Mouse (Mus musculus) stomach, embryonic 16.5 days (tissue): ENCODE measurements around the gene Myef2. TPM values are rescaled to one million over a fixed set of nuclear protein-coding genes. Genes with fewer than 3 reads are reported as not detected.

Experiments
- ATAC-seq: fragments of 200-750 bp; cut with Nextera tagmentation; 2 replicates; pipeline ENCODE4 v1.8.0; 2017; ENCODE audit warnings: moderate number of reproducible peaks, moderate TSS enrichment; ENCODE audit not compliant: insufficient read depth, low FRiP score
- H3K27ac ChIP-seq: fragments of 300-500 bp; sonication (generic); 2 replicates; pipeline ENCODE4 v1.5.1; 2014; ENCODE audit warnings: low read length
- H3K27me3 ChIP-seq: fragments of 300-500 bp; sonication (generic); 2 replicates; pipeline ENCODE4 v1.6.1; 2014; ENCODE audit warnings: low read length, control low read depth, mixed read lengths; ENCODE audit not compliant: control insufficient read depth, insufficient read depth
- H3K36me3 ChIP-seq: fragments of 300-500 bp; sonication (generic); 2 replicates; pipeline ENCODE4 v1.6.1; 2014; ENCODE audit warnings: low read length; ENCODE audit not compliant: control insufficient read depth, insufficient read depth
- H3K4me1 ChIP-seq: fragments of 300-500 bp; sonication (generic); 2 replicates; pipeline ENCODE4 v1.6.1; 2014; ENCODE audit warnings: low read length, control low read depth, mixed read lengths; ENCODE audit not compliant: control insufficient read depth, insufficient read depth
- H3K4me2 ChIP-seq: fragments of 300-500 bp; sonication (generic); 2 replicates; pipeline ENCODE4 v1.6.1; 2014; ENCODE audit warnings: low read depth, low read length, mixed read lengths
- H3K4me3 ChIP-seq: fragments of 300-500 bp; sonication (generic); replicated peaks from 2 replicates; pipeline ENCODE4 v1.5.1; 2014; ENCODE audit warnings: mild to moderate bottlenecking, low read length
- H3K9ac ChIP-seq: fragments of 300-500 bp; sonication (generic); 2 replicates; pipeline ENCODE4 v1.6.1; 2014; ENCODE audit warnings: low read length
- H3K9me3 ChIP-seq: fragments of 300-500 bp; sonication (generic); replicated peaks from 2 replicates; pipeline ENCODE4 v1.6.1; 2016; ENCODE audit warnings: low read length, control low read depth; ENCODE audit not compliant: control insufficient read depth
- WGBS: fragments of 180-500 bp; shearing (Covaris S2); extraction: QIAGEN DNeasy Blood & Tissue Kit; methylation state at CpG from one replicate; pipeline ENCODE4 v1.1.7; 2014; 5-methylcytosine and 5-hydroxymethylcytosine counted together
- polyA plus RNA-seq: library from polyadenylated mRNA; unstranded; fragments of >200 nt; fragmentation: Nextera tagmentation; extraction: Ambion mirVana; gene quantifications from 2 replicates; pipeline ENCODE4 v1.2.1, GENCODE M21; 2015

The Myef2 gene
- polyA plus RNA-seq, 1 experiment from 2014 or later = 66.0 TPM

DNA sequence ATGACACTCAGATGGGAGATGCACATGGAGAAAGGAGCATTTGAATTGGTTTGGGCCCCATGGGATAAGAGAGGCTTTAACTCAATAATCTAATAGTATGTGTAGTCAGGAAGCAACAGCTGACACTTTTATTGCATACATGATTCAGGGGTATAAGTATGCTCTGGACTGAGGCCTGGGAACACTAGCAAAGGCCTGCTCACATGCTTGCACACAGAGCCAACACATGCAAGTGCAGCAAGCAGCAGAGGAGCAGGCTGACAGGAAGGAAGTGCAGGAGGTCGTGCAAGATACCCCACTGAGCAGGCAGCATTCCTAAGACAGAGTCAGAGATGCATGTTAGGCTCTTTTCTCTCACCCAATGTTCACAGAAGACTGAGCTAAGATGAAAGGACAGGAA is 39.6 kb downstream of the Myef2 start:
- no peak overlapping the region for H3K27ac ChIP-seq
- H3K27me3 ChIP-seq = no peaks in the 10 kb centered on the region
- H3K4me2 ChIP-seq = no peak overlapping the region
- 0 out of 2 replicates have a peak, but pooled peaks cover 2% of the 10 kb centered on the region for H3K36me3 ChIP-seq
- no peak for ATAC-seq
- no peak overlapping the region for H3K4me3 ChIP-seq
- WGBS = 27% methylated on average over 1 of the region's 1 CpGs
- H3K9ac ChIP-seq = no peak overlapping the region
- no peaks in the 10 kb centered on the region for H3K9me3 ChIP-seq
- H3K4me1 ChIP-seq = no peaks in the 10 kb centered on the region

DNA sequence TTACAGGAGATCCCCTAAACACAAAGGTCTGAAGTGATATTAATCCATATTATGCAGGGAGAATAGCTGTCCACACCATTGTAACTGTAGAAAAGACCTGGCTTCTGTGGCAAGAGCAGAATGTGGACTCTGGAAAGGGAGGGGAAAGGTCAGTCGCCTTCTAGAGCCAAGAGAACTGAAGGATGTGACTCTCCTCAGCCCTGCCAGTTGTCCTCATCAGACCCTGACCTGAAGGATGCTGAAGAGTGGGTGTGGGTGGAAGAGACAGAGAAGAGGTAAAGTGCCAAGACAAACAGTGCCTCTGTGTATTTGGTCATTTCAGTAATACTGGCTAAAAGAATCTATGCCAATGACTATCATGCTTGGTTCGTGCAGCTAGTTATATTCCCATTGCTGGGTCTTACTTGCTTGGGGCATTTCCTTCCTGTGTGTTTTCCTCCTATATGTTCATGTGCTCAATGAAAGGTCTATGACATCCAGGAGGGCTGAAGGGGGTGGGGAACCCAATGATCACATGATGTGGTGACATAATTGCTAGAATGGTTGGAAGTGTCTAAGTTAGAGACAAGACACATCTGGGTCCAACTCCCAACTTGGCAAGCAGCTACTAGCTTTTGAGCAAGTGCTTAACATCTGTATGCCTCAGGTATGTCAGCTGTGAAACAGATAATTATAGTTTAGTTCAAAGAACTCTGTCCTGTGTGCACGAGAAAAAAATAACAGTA is 50.2 kb downstream of the Myef2 start:
- H3K9me3 ChIP-seq = no peaks in the 10 kb centered on the region
- H3K4me3 ChIP-seq = no peak overlapping the region
- H3K9ac ChIP-seq = no peak overlapping the region
- WGBS = 83% methylated on average over 3 of the region's 3 CpGs
- H3K36me3 ChIP-seq = no peaks in the 10 kb centered on the region
- H3K27ac ChIP-seq = no peak overlapping the region
- no peak overlapping the region for H3K4me2 ChIP-seq
- no peak for ATAC-seq
- H3K4me1 ChIP-seq = 0 out of 2 replicates have a peak, but pooled peaks cover under 1% of the 10 kb centered on the region
- H3K27me3 ChIP-seq = no peaks in the 10 kb centered on the region

DNA sequence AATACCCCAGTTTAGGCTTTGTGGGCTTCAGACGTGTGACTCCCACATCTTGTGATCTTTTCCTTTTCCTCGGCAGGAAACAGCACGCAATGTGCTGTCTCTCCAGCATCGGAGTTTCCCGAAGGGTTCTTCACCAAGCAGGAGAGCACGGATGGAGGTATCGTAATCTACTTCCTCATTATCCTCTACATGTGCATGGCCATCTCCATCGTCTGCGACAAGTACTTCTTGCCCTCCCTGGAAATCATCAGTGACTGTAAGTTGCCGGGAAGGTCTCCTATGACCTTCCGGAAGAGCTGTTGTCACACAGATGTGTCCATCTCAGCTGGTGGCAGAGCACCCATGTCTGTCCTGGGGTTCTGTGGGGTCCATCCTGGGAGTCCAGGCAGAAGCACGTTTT is 54.8 kb downstream of the Myef2 start:
- Histone ChIP-seq H3K4me3 (no peak overlapping the region), H3K27ac (no peak overlapping the region), H3K36me3 (no peaks in the 10 kb centered on the region), H3K9ac (no peak overlapping the region), H3K27me3 (no peaks in the 10 kb centered on the region), H3K9me3 (no peaks in the 10 kb centered on the region), H3K4me1 (peaks cover 5% of the 10 kb centered on the region; the same call in 1 of the 2 replicates), H3K4me2 (no peak overlapping the region)
- 90% methylated on average over 12 of the region's 12 CpGs for WGBS
- ATAC-seq = no peak

GRCm38 (mm10) chr2:125067894-125068293 is 55.6 kb downstream of the Myef2 start, which contains the start of gene Slc24a5:
Gene Slc24a5, plus strand, starts transcription at chr2:125068124.
- 49% methylated on average over 10 of the region's 10 CpGs for WGBS
- Histone ChIP-seq H3K9ac (no peak within 1 kb of the TSS), H3K27ac (no peak within 1 kb of the TSS), H3K4me3 (no peak within 1 kb of the TSS), H3K4me1 (peaks cover 5% of the 10 kb centered on the region; the same call in 1 of the 2 replicates), H3K27me3 (no peaks in the 10 kb centered on the region), H3K4me2 (no peak within 1 kb of the TSS), H3K36me3 (no peaks in the 10 kb centered on the region), H3K9me3 (no peaks in the 10 kb centered on the region)
- ATAC-seq = 0 out of 2 replicates have a peak, but pooled peaks have one; percentile 17

GRCm38 (mm10) chr2:125067373-125067772 is 56.1 kb downstream of the Myef2 start:
- Histone ChIP-seq H3K27ac (no peak overlapping the region), H3K4me1 (peaks cover 5% of the 10 kb centered on the region; the same call in 1 of the 2 replicates), H3K36me3 (no peaks in the 10 kb centered on the region), H3K4me3 (no peak overlapping the region), H3K4me2 (no peak overlapping the region), H3K27me3 (no peaks in the 10 kb centered on the region), H3K9ac (no peak overlapping the region), H3K9me3 (no peaks in the 10 kb centered on the region)
- ATAC-seq = no peak
- 85% methylated on average over 7 of the region's 7 CpGs for WGBS

GRCm38 (mm10) chr2:125062944-125063343 is 60.5 kb downstream of the Myef2 start:
- H3K4me1 ChIP-seq = peaks cover 2% of the 10 kb centered on the region; the same call in 1 of the 2 replicates
- ATAC-seq = no peak
- 51% methylated on average over 4 of the region's 4 CpGs for WGBS
- no peak overlapping the region for H3K27ac ChIP-seq
- H3K9ac ChIP-seq = no peak overlapping the region
- no peaks in the 10 kb centered on the region for H3K36me3 ChIP-seq
- no peaks in the 10 kb centered on the region for H3K27me3 ChIP-seq
- no peak overlapping the region for H3K4me2 ChIP-seq
- no peak overlapping the region for H3K4me3 ChIP-seq
- H3K9me3 ChIP-seq = no peaks in the 10 kb centered on the region

DNA sequence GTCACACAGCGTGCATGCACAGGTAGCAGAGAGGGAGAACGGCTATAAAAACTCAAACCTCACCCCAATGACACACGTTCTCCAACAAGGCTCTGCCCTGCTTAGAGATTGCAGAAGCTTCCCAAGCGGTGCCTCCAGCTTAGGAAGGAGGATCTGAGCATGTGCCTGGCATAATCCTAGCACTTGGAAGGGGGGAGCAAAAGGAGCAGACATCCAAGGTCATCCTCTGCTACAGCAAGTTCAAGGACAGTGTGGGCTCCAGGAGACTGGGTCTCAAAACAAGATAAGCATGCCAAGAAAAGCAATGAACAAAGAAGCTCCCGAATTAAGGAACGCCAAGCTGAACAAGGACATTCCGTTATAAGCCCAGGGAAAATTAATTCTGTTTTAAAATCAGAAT is 62.0 kb downstream of the Myef2 start:
- H3K9ac ChIP-seq = no peak overlapping the region
- H3K4me1 ChIP-seq = no peaks in the 10 kb centered on the region
- ATAC-seq = no peak
- no peak overlapping the region for H3K4me2 ChIP-seq
- WGBS = 87% methylated on average over 7 of the region's 7 CpGs
- no peaks in the 10 kb centered on the region for H3K9me3 ChIP-seq
- no peaks in the 10 kb centered on the region for H3K27me3 ChIP-seq
- no peak overlapping the region for H3K27ac ChIP-seq
- H3K4me3 ChIP-seq = no peak overlapping the region
- H3K36me3 ChIP-seq = no peaks in the 10 kb centered on the region

- Histone ChIP-seq H3K9ac (no peak overlapping the region), H3K36me3 (no peaks in the 10 kb centered on the region), H3K4me3 (no peak overlapping the region), H3K4me1 (no peaks in the 10 kb centered on the region), H3K4me2 (no peak overlapping the region), H3K27ac (no peak overlapping the region), H3K27me3 (no peaks in the 10 kb centered on the region), H3K9me3 (no peaks in the 10 kb centered on the region)
- WGBS = 32% methylated on average over 7 of the region's 7 CpGs
- no peak for ATAC-seq
These were observed 66.1 kb downstream of the Myef2 start for GRCm38 (mm10) chr2:125057250-125057815.

DNA sequence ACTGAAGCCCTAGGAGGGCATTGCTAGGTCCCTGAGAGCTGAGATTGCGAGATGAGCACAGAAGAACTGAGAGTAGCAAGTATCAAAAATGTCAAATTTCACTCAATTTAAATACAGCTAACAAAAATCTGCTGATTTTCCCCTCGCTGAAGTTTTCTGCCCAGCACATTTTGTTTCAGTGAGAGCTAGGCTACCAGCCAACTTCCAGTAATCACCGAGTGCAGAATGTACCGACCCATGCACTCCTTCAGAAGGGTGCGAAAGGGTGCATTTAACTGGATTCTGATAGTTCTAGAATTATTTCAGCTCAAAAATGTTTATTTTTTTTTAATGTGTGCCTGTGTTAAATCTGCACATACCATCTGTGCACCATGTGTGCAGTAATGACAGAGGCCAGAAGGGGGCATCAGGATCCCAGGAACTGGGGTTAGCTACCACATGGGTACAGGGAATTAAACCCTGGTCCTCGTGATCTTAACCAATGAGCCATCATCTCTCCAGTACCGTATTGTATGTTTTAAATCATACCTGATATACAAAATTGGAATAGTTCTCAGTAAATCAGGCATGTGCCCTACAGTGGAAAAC is 68.1 kb downstream of the Myef2 start:
- H3K4me1 ChIP-seq = no peaks in the 10 kb centered on the region
- no peak overlapping the region for H3K9ac ChIP-seq
- no peaks in the 10 kb centered on the region for H3K27me3 ChIP-seq
- H3K4me2 ChIP-seq = no peak overlapping the region
- H3K36me3 ChIP-seq = no peaks in the 10 kb centered on the region
- no peak overlapping the region for H3K4me3 ChIP-seq
- H3K9me3 ChIP-seq = no peaks in the 10 kb centered on the region
- 77% methylated on average over 7 of the region's 7 CpGs for WGBS
- no peak for ATAC-seq
- no peak overlapping the region for H3K27ac ChIP-seq
